Mouse (Mus musculus) brain, embryonic 14.5 days (tissue): ENCODE results near the gene Ibtk.

Experiments used
- CTCF ChIP-seq: fragments of 200-500 bp; IDR thresholded peaks from 2 replicates; pipeline ENCODE4 v1.5.1; 2012; ENCODE audit warnings: inconsistent platforms, mild to moderate bottlenecking, moderate library complexity, borderline replicate concordance; ENCODE audit not compliant: insufficient read depth, insufficient read length; ENCODE audit errors: extremely low read depth
- POLR2A ChIP-seq: fragments of 200-500 bp; IDR thresholded peaks from 2 replicates; pipeline ENCODE4 v1.6.1; 2012; ENCODE audit warnings: mild to moderate bottlenecking, inconsistent platforms, borderline replicate concordance; ENCODE audit not compliant: poor library complexity, insufficient read depth, insufficient read length, severe bottlenecking; ENCODE audit errors: extremely low read depth

GRCm38 (mm10) chr9:85769057-85769789, 20.1 kb upstream of the Ibtk start:
- TF ChIP-seq CTCF (no peak), POLR2A (no peak)
